Mouse (Mus musculus) urinary bladder, adult 2 months (tissue): ENCODE results near the gene Nr2c2ap. TPM values are rescaled to one million over a fixed set of nuclear protein-coding genes. Genes with fewer than 3 reads are reported as not detected.
A peak's percentile ranks its signal among the peaks of the same experiment; 100 is the strongest.

Experiments
- DNase-seq: peaks from one replicate; pipeline ENCODE4 v3.0.0; 2022; ENCODE audit warnings: low spot score
- polyA plus RNA-seq: library from polyadenylated mRNA; depleted of rRNA; stranded (reverse); fragments of >200 nt; gene quantifications from 2 replicates; pipeline ENCODE4 v1.2.3, GENCODE M21; 2012; rRNA removed

Gene Nr2c2ap
- 18.0 and 25.1 TPM in 2 replicates for polyA plus RNA-seq

DNA sequence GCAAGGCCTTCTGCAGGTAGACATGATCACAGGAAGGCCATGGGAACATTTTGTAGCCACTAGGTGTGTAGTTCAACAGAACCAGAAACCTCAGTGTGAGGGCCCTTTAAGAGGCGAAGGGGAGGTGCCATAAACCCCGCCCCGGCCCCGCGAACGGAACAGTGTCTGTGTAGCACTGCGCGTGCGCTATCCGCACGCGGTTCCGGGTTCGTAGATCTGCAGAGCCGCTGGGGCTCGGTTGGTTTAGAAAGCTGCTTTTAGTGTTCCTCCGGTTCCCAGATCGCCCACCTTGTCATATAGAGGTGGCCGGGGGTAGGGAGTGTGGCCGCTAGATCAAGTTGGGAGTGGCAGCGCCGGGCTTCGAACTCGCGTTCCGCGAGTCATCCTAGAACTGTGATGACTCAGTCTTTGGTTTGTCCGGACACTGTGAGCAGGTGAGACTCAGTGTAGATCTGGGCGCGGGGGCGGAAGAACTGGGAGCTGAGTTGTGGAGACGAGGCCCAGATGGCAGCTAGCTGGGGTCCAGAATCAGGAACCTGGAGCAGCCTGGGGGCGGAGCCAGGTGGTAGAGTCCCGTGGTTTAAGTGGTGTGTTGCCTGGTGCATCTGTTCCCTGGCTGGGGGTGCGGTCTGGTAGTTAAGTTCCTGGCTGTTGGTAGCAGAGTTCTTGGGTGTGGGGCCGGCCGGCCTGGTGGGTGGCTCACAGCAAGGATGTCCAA is at the start of gene Nr2c2ap:
Gene Nr2c2ap (plus strand): TSS at position 168 of the 718 bp plus-strand sequence.
- peak; percentile 58 for DNase-seq

DNA sequence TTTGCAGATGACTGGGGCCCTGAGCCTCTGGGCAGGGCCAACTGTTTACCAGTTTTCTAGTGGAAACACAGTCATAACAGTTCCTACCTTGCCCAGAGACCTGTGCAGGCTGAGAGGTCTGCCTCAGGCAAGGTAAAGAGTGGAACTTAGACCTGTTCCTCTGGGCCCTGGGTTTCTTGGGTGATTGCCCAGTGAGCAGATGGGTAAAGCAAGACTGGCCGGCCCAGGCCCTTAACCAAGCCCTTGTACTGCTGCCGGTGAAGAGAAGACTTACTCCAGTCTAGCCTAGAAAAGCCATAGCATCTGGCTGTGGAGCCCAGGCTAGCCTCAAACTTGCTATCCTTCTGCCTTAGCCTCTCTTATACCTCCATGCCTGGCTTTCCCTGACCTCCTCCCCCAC is 49.2 kb upstream of the Nr2c2ap start:
- DNase-seq = no peak

DNA sequence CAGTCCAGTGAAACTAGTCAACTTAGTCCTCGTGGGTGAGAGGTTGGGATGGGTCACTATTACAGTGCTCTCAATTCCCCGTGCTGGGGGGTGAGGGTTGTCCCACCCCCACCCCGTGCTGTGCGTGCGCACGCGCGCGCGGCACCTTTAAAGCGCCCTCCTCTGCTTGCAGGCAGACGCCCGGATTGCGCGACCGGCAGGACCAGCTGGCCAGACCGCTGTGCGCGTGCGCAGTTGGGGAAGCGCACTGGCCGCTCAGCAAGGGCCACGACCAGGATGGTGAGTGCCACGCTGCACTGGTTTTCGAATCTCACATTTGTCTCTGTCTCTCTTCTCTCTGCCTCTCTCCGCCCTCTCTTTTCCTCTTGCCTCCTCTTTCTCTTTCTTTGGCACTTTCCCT is 47.8 kb upstream of the Nr2c2ap start, which contains the start of gene Hapln4:
Gene Hapln4 (plus strand): TSS at position 173 of the 400 bp plus-strand sequence.
- no peak for DNase-seq

DNA sequence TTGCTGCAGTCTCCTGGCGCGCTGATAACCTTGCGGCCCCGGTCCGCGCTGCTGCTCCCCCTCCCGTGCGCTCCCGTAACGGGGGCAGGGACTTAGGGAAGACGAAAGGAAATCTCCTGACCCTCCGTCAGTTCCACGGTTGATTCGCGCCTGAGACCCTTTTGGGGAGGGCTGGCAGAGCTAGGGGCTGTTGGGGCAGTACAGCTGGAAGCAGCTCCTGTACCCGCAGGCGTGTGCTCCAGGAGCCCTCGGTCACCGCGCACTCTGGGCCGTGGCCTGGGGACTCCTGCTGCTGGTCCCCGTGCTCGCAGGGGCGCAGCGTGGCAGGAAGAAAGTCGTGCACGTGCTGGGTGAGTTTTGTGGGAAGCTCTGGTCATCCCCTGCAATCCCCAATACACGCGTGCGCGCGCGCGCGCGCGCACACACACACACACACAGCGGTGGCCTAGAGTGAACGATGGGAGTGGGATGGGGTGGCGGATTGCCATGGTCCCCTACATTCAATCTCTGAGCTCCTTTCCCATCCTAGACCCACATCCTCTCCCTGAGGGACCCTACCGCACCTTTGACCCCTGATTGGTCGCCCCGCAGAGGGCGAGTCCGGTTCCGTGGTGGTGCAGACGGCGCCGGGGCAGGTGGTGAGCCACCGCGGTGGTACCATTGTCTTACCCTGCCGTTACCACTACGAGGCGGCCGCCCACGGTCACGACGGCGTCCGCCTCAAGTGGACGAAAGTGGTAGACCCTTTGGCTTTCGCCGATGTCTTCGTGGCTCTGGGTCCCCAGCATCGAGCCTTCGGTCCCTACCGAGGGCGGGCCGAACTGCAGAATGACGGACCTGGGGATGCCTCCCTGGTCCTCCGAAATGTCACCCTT is 46.7 kb upstream of the Nr2c2ap start:
- no peak for DNase-seq

DNA sequence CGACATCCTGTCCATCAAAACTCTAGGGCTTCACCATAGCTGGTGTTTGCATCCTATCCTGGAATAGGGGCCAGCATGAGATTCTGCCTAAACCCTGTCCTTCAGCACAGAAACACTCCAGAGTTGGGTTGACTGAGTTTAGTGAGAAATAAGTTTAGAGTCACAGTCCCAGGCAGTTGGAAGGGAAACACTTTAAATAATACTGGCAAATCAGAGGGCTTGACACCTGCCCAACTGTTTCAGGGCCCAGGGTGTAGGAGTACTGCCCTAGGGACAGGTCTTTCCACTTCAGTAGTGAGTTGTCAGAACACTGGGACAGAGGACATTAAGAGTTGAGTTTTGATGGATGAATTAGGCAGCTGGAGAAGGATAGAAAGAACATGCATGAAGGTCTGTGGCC is 45.0 kb upstream of the Nr2c2ap start:
- DNase-seq = no peak

DNA sequence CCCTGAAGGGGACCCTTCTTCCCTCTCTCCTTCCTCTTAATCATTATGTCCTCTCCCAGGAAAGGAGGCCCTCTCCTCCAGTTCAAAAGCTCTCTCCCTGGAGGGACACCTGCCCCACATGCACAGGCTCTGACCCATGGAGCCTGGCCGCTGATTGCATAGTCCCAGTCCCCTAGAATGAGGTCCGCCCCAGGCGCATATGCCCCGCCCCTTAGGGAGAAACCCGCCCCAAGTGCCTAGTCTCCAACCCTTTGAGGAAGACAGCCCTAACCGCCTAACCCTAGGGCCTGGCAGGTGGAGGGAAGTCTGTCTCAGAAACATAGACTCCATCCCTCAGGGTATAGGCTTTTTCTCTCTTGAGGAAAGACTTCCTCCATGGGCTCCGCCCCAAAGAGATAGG is 43.9 kb upstream of the Nr2c2ap start:
- DNase-seq = no peak

DNA sequence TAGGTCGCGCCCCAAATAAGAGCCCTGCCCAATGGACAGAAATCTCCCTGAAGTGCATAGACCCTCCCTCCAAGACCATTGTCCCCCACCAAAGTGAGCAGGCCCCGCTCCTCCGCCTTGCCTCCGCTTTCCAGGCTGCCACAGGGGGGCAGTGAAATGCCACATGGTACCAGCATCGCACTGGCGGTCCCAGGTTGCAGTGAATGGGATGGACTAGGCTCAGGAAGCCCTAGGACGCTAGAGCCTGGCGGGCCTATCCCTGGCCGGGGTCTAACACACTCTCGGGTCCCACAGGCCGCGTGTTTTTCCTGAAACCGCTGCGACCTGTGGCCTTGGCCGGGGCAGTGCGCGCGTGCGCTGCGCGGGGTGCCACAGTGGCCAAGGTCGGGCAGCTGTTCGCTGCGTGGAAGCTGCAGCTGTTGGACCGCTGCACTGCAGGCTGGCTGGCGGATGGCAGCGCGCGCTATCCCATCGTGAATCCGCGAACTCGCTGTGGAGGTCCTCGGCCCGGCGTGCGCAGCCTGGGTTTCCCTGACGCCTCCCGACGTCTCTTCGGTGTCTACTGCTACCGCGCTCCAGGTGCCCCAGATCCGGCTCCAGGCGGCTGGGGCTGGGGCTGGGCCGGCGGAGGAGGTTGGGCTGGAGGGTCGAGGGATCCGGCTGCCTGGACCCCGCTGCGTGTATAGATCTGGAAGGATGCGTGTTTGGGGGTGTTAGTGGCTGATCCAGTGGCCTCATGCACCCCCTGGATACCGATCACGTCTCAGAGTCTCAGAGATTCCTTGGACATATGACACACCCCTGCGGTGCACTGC is 43.1 kb upstream of the Nr2c2ap start:
- DNase-seq = no peak

DNA sequence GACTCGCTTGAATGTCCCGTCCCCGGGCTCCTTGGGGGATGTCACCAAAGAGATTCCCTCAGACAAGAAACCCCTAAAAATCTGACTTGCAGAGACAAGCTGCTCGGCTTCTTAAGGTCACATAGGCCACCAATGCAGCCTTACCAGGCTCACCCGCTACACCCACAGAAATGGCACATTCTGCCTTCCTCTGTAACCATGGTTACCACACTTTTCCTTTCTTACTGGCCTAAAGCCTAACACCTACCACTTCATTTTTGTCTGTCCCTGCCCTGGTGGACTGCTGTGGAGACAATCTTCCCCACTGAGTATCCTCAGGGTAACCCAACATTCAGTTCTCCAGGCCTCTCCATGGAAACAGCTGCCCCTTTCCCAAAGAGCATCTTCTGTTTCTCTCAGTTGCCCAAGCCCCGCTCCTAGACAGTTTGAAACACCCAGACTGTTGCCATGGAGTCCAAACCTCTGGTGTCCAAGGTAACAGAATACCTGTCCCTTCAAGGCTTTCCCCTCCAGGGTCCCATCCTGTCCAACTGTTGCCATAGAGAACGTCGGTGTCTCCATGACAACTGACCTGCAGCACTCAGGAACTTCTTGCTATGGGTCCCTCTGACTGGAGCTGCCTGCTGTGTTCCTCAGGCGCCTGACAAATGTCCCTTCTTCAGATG is 41.7 kb upstream of the Nr2c2ap start:
- DNase-seq = no peak

DNA sequence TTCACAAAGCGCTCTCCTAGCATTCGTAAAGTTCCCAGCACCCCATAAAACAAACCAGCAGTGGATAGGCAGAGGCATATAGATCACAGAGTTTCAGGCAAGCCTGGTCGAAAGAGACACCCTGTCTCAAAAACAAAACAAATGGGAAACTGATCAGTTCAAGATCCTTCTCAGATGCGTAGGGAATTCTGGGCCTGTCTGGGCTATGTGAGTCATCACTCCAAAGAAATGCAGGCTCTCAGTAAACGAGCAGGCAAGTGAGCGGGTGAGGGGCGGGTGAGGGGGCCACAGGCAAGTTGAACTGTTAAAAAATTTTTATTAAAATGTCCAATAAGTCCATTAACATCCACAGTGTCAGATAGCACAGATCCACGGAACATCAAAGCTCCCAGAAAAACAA is 38.3 kb upstream of the Nr2c2ap start:
- DNase-seq = no peak

DNA sequence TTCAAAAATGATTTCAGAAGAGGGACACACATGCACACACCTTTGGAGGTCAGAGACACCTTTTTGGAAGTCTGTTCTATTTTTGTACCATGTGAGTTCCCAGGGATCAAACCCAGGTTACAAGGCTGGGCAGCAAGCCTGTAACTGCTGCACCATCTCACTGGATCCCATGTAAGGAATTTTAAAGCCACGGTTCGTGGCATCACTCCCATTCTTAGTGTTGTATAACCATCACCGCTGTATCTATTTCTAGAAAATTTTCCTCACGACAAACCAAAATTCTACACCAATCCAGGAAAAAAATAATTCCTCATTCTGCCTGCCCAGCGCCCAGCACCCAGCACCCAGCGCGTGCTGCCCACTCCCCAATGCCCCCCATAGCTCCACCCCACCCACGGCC is 31.9 kb upstream of the Nr2c2ap start:
- DNase-seq = no peak

DNA sequence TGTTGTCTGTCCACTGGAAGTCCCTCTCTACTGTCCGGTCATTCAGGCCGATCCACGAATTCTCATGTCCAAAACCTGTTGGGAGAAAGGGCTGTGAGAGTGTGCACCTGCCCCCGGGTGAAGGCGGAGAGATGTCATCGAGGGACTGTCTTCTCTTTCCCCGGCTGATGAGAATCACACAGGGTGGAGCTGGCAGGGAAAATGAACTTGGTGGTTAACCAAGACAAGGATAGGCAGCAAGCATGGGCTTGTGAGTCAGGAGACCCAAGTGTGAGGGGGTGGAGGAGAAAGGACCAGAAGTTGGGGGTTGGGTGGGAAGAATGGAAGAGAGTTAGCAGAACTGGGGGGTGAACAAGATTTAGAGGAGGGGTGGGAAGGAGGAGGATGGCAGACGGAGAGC is 30.9 kb upstream of the Nr2c2ap start:
- no peak for DNase-seq

DNA sequence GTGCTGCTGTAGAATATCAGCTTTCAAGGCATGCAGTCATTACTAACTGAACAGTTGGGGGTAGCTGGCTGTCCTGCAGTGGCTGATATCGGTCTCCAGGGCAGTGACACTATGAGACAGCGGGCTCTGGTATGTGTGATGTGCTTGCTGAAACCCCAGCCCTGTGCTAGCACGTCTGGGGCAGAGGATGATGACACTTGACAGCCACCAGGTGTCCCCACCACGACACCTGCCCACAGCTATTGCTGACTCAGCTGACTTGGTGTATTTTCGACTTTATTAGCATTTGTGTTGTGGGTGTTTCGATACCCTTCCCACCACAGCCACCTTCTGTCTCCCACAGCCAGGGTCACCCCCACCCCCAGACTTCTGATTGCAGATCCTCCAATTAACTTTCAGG is 26.6 kb upstream of the Nr2c2ap start:
- no peak for DNase-seq

DNA sequence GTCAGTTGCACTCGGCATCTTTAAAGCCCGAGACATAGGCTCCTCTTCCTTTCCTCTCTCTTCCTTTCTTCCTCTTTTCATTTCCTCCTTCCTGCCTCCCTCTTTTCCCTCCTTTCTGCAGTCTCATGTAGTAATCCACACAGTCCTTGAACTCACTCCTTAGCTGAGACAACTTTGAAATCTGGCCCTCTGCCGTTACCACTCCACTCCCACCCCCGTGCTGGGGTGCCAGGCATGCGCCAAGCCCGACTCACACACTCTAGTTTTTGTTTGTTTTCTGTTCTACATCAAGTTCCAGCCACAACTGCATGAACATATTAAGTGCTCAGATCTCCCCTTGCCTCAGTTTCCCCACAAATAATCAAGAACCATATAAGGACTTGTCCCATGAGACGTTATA is 26.2 kb upstream of the Nr2c2ap start:
- DNase-seq = no peak

DNA sequence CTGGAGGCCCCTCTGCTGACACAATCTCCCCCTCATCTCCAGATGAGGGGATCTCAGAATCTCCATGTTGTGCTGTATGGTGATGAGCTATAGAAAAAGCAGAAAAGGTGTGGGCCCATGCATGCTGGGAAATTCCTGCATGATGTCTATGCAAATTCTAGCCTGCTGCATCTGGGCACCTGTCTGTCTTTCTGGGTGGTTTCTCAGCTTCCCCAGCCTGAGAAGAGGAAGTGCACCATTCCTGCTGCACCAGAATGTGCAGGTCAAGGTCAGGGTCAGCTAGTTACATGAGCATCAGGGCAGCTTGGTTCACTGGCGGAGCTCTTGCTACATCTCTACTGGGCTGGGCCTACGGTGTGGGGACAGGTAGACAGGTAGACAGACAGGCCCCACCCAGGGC is 20.7 kb upstream of the Nr2c2ap start:
- no peak for DNase-seq

DNA sequence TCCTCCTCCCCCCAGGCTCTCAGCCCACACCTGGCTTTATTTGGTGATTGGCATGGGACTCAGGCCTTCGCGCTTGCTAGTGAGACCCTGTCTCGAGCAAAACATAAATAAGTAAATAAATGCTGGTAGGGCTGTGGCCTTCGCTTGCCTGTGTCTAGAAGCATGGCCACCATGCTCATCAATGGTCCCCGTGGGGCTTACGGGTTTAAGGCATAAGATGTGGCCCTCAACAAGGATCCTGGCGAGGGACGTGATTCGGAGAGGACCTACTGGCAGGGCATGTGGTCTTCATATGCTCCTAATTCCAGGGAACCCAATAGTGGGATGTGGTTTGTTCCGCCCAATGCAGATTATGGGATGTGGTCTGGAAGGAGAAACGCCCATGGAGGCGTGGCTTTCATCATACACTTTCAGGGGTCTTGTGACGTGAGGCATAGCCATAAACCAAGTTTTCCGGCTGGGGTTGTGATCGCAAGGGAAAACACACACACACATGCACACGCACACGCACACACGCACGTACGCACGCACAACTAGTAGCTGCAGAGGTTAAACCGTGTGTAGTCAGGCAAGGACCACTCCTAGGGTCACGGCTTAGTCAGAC is 19.8 kb upstream of the Nr2c2ap start:
- no peak for DNase-seq

DNA sequence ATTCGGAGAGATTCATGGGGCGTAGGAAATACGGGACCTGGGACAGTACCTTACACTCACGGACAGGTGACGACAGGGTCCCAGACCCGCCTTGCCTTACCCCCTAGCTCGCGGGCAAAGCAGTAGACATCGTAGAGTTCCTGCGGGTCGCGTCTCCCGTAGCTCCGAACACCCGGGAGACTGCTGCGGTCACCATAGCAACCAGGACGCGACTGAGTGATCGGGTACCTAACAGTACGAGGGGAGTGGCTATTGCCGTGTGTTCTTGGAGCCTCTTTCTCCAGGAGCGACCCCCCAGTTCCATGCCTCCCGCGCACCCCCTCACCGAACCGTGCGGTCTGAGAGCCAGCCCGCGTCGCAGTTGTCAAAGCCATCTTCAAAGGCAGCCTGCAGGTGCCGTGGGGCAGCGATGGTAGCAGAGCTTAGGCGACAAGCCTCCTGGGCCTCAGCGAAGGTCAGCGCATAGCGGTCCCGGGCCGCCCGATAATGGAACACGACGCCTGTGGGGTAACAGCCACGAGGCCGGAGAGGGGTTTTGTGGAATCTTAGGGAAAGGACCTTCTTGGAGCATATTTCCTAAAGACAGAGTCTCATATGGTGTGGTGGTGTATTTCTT is 18.6 kb upstream of the Nr2c2ap start:
- DNase-seq = no peak

DNA sequence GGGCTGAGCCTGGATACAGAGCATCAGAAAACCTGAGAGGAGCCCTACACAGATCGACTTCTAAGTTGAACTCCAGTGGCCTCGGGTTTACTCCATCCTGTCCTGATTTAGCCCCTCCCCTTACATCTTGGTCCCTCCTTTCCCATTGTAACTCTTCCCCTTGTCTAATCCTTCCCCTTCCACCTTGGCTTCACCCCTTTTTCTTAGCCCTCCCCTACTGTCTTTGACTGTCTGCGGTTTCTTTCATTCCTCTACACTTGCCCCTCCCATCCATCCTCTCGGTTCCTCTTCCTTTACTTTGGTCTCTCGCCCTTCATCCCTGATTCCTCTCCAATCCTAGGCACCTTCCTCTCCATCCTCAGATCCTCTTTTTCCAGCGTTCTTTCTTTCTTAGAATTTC is 16.6 kb upstream of the Nr2c2ap start:
- DNase-seq = no peak

DNA sequence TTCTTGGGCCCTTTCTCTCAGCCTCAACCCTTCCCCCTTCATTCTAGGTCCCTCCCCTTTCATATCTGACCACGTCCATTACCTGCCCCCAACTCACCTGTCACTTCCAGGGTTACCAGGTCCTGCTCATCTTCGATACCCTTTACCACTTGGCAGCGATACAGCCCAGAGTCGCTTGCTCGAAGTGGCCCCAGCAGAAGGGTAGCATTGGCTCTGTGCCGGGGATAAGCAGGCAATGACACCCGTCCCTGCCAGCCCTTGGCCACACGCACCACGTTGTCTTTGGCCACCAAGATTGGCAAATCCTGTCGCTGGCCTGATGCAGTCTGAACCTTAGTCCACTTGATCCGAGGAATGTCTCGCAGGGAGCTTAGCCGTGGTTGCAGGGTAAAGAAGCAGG is 16.2 kb upstream of the Nr2c2ap start:
- DNase-seq = no peak

DNA sequence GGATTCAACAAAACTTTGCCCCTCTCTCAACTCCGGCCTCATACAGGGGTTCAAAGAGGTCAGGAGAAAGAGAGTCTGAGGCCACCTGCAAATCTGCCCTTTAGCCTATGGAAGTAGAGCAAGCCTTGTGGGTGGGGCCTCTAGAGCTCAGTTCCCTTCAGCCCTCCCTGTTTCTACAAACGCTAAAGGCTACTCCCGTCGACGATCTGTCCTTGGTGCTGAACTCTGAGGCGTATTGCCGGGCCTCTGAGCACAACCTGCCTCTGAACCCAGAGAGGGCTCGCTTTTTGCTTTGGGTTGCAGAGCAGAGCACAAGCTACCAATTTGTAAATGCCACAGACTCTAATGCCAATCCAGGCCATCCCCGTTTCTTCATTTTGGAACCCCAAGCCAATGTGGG is 13.5 kb upstream of the Nr2c2ap start:
- DNase-seq = no peak

DNA sequence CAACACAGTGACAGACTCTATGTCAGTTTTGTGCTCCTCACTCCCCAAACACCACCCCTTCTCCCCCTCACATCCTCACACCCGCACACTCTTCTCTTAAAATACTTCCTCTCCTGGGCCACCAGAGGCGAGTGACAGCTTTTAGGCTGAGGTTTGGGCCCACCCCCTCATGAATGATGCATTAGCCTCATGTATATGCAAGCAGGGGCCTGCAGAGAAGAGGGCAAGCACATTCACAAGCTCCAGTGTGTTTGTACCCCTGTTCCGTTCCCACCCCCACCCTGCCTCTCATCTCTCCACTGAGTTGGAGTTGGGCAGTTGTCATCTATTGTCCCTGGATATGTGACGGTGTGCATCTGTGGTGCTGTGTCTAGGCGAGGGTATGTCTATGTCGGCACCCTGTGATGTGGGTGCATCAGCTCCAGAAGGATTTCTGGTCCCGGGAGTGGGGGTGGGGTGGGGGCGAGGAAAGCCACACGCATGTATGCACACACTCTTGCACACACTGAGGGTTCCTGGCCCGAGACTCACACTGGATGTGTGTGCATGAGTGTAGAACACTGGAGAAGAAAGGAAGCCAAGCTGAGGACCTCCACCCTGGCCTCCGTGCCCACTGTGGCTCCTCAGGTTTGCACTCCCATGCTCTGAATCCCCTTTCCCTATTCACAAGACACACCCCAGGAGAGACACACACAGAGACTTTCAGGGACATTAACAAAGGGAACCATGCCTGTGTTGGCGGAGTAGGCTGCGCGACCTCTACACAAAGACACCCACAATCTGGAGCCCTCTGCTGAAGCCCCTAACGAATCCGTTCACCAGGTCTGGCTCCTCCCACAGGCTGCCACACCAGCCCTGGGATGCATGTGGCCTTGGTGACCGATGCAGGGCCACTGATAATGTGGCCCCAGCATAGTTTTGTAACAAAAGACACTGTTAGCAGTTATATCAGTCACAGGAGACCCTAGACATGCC is 12.1 kb upstream of the Nr2c2ap start:
- DNase-seq = no peak
